Mouse (Mus musculus) liver, embryonic 13.5 days (tissue): Measurements from ENCODE around the gene Zfp74. TPM values are rescaled to one million over a fixed set of nuclear protein-coding genes. Genes with fewer than 3 reads are reported as not detected.

ENCODE experiments used
- microRNA-seq: library from miRNA; unstranded; fragments of <30 nt; microRNA quantifications from one replicate; pipeline ENCODE4, GENCODE M21; 2016
- polyA plus RNA-seq: library from polyadenylated mRNA; unstranded; fragments of >200 nt; fragmentation: Nextera tagmentation; extraction: Ambion mirVana; gene quantifications from 2 replicates; pipeline ENCODE4 v1.2.1, GENCODE M21; 2015

Zfp74 gene
- polyA plus RNA-seq, 1 experiment from 2014 or later, result 2.0 TPM

Small RNA genes within 50 kb of the gene (microRNA-seq; reads per million reads assigned to microRNA genes)
- gene Mir7668, result not detected

Other genes with a start within 250 kb of the Zfp74 start
- gene Catsperg2, start 227.1 kb downstream of the Zfp74 start, polyA plus RNA-seq, result not detected in 2 replicates
- 3.5 and 4.9 TPM in 2 replicates for gene Zfp84, start 185.5 kb downstream of the Zfp74 start, polyA plus RNA-seq
- 0.54 and 0.68 TPM in 2 replicates for gene Zfp30, start 170.1 kb downstream of the Zfp74 start, polyA plus RNA-seq
- gene Zfp790, start 138.0 kb downstream of the Zfp74 start, polyA plus RNA-seq, result 3.5 and 5.0 TPM in 2 replicates
- gene Zfp940, start 100.4 kb downstream of the Zfp74 start, polyA plus RNA-seq, result 1.1 and 1.5 TPM in 2 replicates
- gene Zfp420, start 94.1 kb downstream of the Zfp74 start, polyA plus RNA-seq, result 1.3 and 1.4 TPM in 2 replicates
- 1.9 and 2.3 TPM in 2 replicates for gene Zfp27, start 47.5 kb downstream of the Zfp74 start, polyA plus RNA-seq
- 0.58 TPM in 2 replicates for gene Zfp383, start 45.9 kb downstream of the Zfp74 start, polyA plus RNA-seq
- 8.5 and 10.9 TPM in 2 replicates for gene Zfp568, start 29.9 kb upstream of the Zfp74 start, polyA plus RNA-seq
- 0.29 and 0.41 TPM in 2 replicates for gene Zfp14, start 97.3 kb upstream of the Zfp74 start, polyA plus RNA-seq
- 1.7 and 2.1 TPM in 2 replicates for gene Zfp82, start 118.8 kb upstream of the Zfp74 start, polyA plus RNA-seq
- gene Gm26920, start 136.3 kb upstream of the Zfp74 start, polyA plus RNA-seq, result 0.44 TPM in 1 of 2 replicates, not detected in the other
- 2.0 and 2.5 TPM in 2 replicates for gene Zfp566, start 136.4 kb upstream of the Zfp74 start, polyA plus RNA-seq
- 12.7 and 18.3 TPM in 2 replicates for gene Zfp260, start 140.7 kb upstream of the Zfp74 start, polyA plus RNA-seq
- 1.6 and 2.1 TPM in 2 replicates for gene Zfp382, start 167.9 kb upstream of the Zfp74 start, polyA plus RNA-seq
- 4.8 and 6.2 TPM in 2 replicates for gene Zfp146, start 215.7 kb upstream of the Zfp74 start, polyA plus RNA-seq
- gene Cox7a1, start 230.1 kb upstream of the Zfp74 start, polyA plus RNA-seq, result 4.2 and 4.8 TPM in 2 replicates
- 39.0 and 40.8 TPM in 2 replicates for gene Capns1, start 244.7 kb upstream of the Zfp74 start, polyA plus RNA-seq